Mouse (Mus musculus) neural tube, embryonic 14.5 days (tissue): ENCODE results near the gene Patz1. TPM values are rescaled to one million over a fixed set of nuclear protein-coding genes. Genes with fewer than 3 reads are reported as not detected.

Experiments
- ATAC-seq: fragments of 200-750 bp; cut with Nextera tagmentation; 2 replicates; pipeline ENCODE4 v1.8.0; 2017; ENCODE audit warnings: low read depth, mild to moderate bottlenecking, moderate TSS enrichment, moderate library complexity
- H3K27ac ChIP-seq: fragments of 300-500 bp; sonication (generic); 2 replicates; pipeline ENCODE4 v1.5.1; 2014; ENCODE audit warnings: low read depth, mild to moderate bottlenecking, control low read depth, low read length, moderate library complexity, mixed read lengths
- H3K27me3 ChIP-seq: fragments of 300-500 bp; sonication (generic); 2 replicates; pipeline ENCODE4 v1.6.1; 2014; ENCODE audit warnings: low read length; ENCODE audit not compliant: control insufficient read depth, insufficient read depth
- H3K36me3 ChIP-seq: fragments of 300-500 bp; sonication (generic); 2 replicates; pipeline ENCODE4 v1.6.1; 2014; ENCODE audit warnings: low read length, mixed read lengths; ENCODE audit not compliant: control insufficient read depth, insufficient read depth
- H3K4me1 ChIP-seq: fragments of 300-500 bp; sonication (generic); 2 replicates; pipeline ENCODE4 v1.6.1; 2014; ENCODE audit warnings: low read length; ENCODE audit not compliant: control insufficient read depth, insufficient read depth
- H3K4me2 ChIP-seq: fragments of 300-500 bp; sonication (generic); 2 replicates; pipeline ENCODE4 v1.6.1; 2014; ENCODE audit warnings: mild to moderate bottlenecking, low read depth, low read length, control low read depth
- H3K4me3 ChIP-seq: fragments of 300-500 bp; sonication (generic); 2 replicates; pipeline ENCODE4 v1.5.1; 2014; ENCODE audit warnings: low read depth, low read length, control low read depth, mixed read lengths
- H3K9ac ChIP-seq: fragments of 300-500 bp; sonication (generic); replicated peaks from 2 replicates; pipeline ENCODE4 v1.6.1; 2014; ENCODE audit warnings: low read depth, mild to moderate bottlenecking, control low read depth, low read length, mixed read lengths
- H3K9me3 ChIP-seq: fragments of 300-500 bp; sonication (generic); 2 replicates; pipeline ENCODE4 v1.6.1; 2016; ENCODE audit warnings: low read length; ENCODE audit not compliant: control insufficient read depth
- WGBS: fragments of 180-500 bp; shearing (Covaris S2); extraction: QIAGEN DNeasy Blood & Tissue Kit; methylation state at CpG from one replicate; pipeline ENCODE4 v1.1.7; 2014; 5-methylcytosine and 5-hydroxymethylcytosine counted together
- polyA plus RNA-seq: library from polyadenylated mRNA; unstranded; fragments of >200 nt; fragmentation: Nextera tagmentation; extraction: Ambion mirVana; gene quantifications from 2 replicates; pipeline ENCODE4 v1.2.1, GENCODE M21; 2014

The Patz1 gene
- polyA plus RNA-seq, 1 experiment from 2014 or later, result 42.8 TPM

GRCm38 (mm10) chr11:3330991-3331750 lies 42.5 kb downstream of the Patz1 start:
- 0 out of 2 replicates have a peak, but pooled peaks cover 3% of the 10 kb centered on the region for H3K36me3 ChIP-seq
- peaks cover 6% of the 10 kb centered on the region; the same call in 1 of the 2 replicates for H3K4me1 ChIP-seq
- no peaks in the 10 kb centered on the region for H3K27me3 ChIP-seq
- ATAC-seq, result no peak
- peak overlapping the region; percentile 60 for H3K4me3 ChIP-seq
- peak overlapping the region; percentile 68 for H3K9ac ChIP-seq
- H3K4me2 ChIP-seq, result peak overlapping the region; percentile 100
- H3K9me3 ChIP-seq, result no peaks in the 10 kb centered on the region
- H3K27ac ChIP-seq, result peak overlapping the region; percentile 72
- 3% methylated on average over 14 of the region's 14 CpGs for WGBS

DNA sequence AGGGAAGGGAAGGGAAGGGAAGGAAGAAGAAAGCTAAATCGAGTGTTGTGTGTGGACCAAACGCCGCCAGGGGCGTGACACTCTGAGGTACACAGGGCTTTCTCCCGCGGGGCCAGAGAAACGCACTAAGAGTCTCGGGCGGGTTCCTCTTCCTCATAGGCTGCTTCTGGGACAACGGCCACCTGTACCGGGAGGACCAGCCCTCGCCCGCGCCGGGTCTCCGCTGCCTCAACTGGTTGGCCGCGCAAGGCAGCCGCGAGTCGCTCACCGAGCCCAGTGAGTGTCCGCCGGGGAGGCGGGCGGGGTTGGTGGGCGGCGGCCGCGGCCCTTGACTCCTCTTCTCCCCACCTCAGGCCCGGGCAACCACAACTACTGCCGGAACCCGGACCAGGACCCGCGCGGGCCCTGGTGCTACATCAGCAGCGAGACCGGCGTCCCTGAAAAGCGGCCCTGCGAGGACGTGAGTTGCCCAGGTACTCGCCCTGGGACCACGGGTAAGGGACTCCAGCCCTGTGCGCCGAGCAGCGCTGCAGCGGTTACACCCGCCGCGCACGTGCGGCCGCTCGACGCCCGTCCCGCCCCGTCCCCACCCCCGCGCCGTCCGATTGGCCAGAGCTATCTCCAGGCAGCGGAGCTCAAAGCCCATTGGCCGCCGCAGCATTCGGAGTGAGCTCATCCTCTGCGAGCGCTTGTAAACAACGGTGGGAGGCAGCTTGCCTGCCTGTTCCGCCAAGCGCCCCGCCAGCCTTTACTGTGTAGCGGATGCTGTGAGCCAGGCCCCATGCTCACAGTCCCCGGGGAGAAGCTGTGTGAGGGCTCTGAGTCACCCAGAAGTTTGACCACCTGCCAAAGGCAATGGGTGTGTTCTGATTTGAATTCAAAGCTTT lies 43.3 kb downstream of the Patz1 start:
- Histone ChIP-seq H3K9ac (peak overlapping the region; percentile 68), H3K27me3 (no peaks in the 10 kb centered on the region), H3K27ac (peak overlapping the region; percentile 62), H3K4me1 (peaks cover 10% of the 10 kb centered on the region; the same call in 1 of the 2 replicates), H3K4me3 (peak overlapping the region; percentile 60), H3K9me3 (no peaks in the 10 kb centered on the region), H3K4me2 (peak overlapping the region; percentile 100), H3K36me3 (0 out of 2 replicates have a peak, but pooled peaks cover 3% of the 10 kb centered on the region)
- ATAC-seq, result peak; percentile 98
- WGBS, result under 1% methylated on average over 70 of the region's 75 CpGs

GRCm38 (mm10) chr11:3333111-3333695 lies 44.5 kb downstream of the Patz1 start:
- no peak overlapping the region for H3K9ac ChIP-seq
- no peaks in the 10 kb centered on the region for H3K9me3 ChIP-seq
- no peak overlapping the region for H3K4me3 ChIP-seq
- WGBS, result 92% methylated on average over 11 of the region's 11 CpGs
- no peak overlapping the region for H3K4me2 ChIP-seq
- H3K27me3 ChIP-seq, result no peaks in the 10 kb centered on the region
- no peak overlapping the region for H3K27ac ChIP-seq
- peaks cover 18% of the 10 kb centered on the region for H3K4me1 ChIP-seq
- 0 out of 2 replicates have a peak, but pooled peaks cover 3% of the 10 kb centered on the region for H3K36me3 ChIP-seq
- no peak for ATAC-seq

DNA sequence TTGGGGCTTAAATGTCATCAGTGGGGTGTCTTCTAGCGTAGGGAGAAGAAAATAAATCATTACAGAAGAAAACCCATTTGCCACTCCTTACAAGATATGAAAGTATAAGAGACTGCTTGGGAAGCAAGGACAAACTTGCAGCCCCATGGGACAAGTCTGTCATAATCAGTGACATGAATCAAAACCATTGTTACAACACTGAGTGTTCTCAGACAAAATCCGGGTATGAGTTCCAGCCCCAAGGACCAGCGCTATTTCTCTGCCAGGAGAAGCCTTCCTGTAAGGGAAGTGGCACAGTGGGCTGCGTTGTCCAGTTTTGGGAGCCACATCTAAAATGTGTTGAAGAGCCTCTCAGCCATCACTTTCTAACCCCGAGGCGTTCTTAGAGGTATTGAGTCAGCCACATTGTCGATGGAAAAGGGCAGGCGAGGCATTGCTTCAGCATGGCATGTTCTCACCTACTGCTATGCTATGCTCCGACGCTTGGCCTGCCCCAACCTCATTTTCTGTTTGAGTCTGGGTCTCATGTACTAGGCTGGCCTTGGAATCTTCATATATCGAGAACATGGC lies 45.6 kb downstream of the Patz1 start:
- ATAC-seq, result no peak
- Histone ChIP-seq H3K9me3 (no peaks in the 10 kb centered on the region), H3K4me2 (no peak overlapping the region), H3K4me1 (peaks cover 18% of the 10 kb centered on the region), H3K36me3 (0 out of 2 replicates have a peak, but pooled peaks cover 3% of the 10 kb centered on the region), H3K4me3 (no peak overlapping the region), H3K27me3 (no peaks in the 10 kb centered on the region), H3K9ac (no peak overlapping the region), H3K27ac (no peak overlapping the region)
- WGBS, result 92% methylated on average over 11 of the region's 11 CpGs

DNA sequence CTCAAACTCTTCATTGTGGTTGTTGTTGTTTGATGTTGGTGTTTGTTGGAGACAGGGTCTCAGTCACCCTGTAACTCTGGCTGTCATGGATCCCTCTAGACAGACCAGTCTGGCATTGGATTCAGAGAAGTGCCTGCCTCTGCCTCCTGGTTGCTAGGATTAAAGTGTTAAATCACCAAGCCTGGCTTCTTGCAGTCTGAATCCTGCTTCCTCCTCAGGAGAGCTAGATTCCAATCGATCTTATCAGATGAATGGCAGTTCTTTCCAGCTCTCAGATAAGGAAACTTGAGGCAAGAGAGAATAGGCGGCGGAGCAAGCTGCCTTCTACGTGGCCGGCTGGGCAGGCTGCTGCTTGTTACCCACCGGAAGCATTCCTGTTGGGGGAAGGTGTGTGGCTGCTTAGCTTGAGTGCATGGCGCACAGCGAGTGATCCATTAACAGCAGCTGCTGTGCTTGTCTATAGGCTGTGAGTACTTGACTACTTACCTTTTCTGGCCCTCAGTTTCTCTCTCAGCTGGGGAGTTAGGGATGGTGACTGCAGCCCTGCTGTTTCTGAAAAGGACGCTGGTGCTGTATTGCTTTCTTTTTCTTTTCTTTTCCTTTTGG lies 46.1 kb downstream of the Patz1 start:
- no peak overlapping the region for H3K9ac ChIP-seq
- 50% methylated on average over 9 of the region's 9 CpGs for WGBS

DNA sequence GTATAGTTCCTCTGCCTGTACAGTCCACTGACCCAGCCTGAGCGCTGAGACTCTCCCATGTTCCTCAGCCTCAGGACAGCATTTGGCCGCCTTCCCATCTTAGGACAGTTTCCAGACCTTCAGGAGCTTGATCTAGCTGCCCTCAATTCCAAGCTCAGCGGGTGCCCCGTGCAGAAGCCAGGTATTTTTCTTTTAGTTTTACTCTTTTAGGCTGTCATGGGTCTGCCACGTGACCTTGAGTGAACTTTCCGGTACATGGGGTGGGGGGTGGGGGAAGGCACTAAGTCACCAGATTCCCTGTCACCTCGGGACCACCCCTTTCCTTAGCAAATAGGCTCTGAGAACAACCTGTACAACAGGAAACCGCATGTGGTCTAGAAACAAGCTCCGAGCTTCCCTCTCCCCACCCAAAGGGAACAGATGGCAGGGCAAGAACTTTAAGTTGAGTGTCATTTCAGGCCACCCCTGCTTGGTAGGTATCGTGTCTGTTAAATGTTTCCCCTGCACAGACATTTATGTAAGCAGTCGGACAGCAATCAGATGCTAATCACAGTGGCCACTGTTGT lies 47.1 kb downstream of the Patz1 start:
- Histone ChIP-seq H3K27ac (no peak overlapping the region), H3K36me3 (0 out of 2 replicates have a peak, but pooled peaks cover 3% of the 10 kb centered on the region), H3K4me2 (no peak overlapping the region), H3K9me3 (no peaks in the 10 kb centered on the region), H3K4me1 (peaks cover 18% of the 10 kb centered on the region), H3K9ac (no peak overlapping the region), H3K27me3 (no peaks in the 10 kb centered on the region), H3K4me3 (no peak overlapping the region)
- no peak for ATAC-seq
- WGBS, result 60% methylated on average over 11 of the region's 11 CpGs

More for the DNA sequence above, 46.1 kb downstream of the Patz1 start:
- peaks cover 18% of the 10 kb centered on the region for H3K4me1 ChIP-seq
- H3K4me3 ChIP-seq, result no peak overlapping the region
- no peak for ATAC-seq
- 0 out of 2 replicates have a peak, but pooled peaks cover 3% of the 10 kb centered on the region for H3K36me3 ChIP-seq
- H3K27ac ChIP-seq, result no peak overlapping the region
- no peaks in the 10 kb centered on the region for H3K27me3 ChIP-seq
- no peak overlapping the region for H3K4me2 ChIP-seq
- no peaks in the 10 kb centered on the region for H3K9me3 ChIP-seq

DNA sequence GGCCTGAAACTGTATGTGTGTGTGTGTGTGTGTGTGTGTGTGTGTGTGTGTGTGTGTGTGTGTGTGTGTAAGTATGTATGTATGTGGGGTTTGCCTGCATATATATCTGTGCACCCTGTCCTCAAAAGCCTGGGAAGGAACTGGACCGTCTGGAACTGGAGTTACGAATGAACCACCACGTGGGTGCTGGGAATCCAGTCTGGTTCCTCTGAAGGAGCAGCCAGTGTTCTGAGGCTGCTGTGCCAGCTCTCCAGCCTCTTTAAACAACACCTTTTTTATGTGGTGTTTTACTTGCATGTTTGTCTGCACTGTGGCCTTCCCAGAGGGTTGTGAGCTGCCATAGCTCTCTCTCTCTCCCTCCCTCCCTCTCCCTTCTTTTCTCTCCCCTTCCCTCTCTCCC lies 47.9 kb downstream of the Patz1 start:
- Histone ChIP-seq H3K9me3 (no peaks in the 10 kb centered on the region), H3K27ac (no peak overlapping the region), H3K27me3 (no peaks in the 10 kb centered on the region), H3K4me2 (no peak overlapping the region), H3K36me3 (0 out of 2 replicates have a peak, but pooled peaks cover 3% of the 10 kb centered on the region), H3K4me1 (peaks cover 18% of the 10 kb centered on the region), H3K9ac (no peak overlapping the region), H3K4me3 (no peak overlapping the region)
- WGBS, result 75% methylated on average over 3 of the region's 3 CpGs
- no peak for ATAC-seq
